Mouse (Mus musculus) embryonic facial prominence, embryonic 12.5 days (tissue): ENCODE data around the gene Rps3. TPM values are rescaled to one million over a fixed set of nuclear protein-coding genes. Genes with fewer than 3 reads are reported as not detected.
"Not testable (repeated sequence)": the region's sequence is repeated elsewhere in the genome, so short reads cannot be mapped to it uniquely, and the experiment has no call there.

Experiments
- ATAC-seq: fragments of 200-750 bp; cut with Nextera tagmentation; 2 replicates; pipeline ENCODE4 v1.8.0; 2017; ENCODE audit not compliant: insufficient number of reproducible peaks, insufficient read depth, low FRiP score, low TSS enrichment
- H3K27ac ChIP-seq: fragments of 300-500 bp; sonication (generic); 2 replicates; pipeline ENCODE4 v1.5.1; 2016; ENCODE audit warnings: mild to moderate bottlenecking
- H3K27me3 ChIP-seq: fragments of 300-500 bp; sonication (generic); 2 replicates; pipeline ENCODE4 v1.6.1; 2016; ENCODE audit warnings: mild to moderate bottlenecking, moderate library complexity
- H3K36me3 ChIP-seq: fragments of 300-500 bp; sonication (generic); 2 replicates; pipeline ENCODE4 v1.6.1; 2016; ENCODE audit warnings: mild to moderate bottlenecking
- H3K4me1 ChIP-seq: fragments of 300-500 bp; sonication (generic); 2 replicates; pipeline ENCODE4 v1.6.1; 2016
- H3K4me2 ChIP-seq: fragments of 300-500 bp; sonication (generic); replicated peaks from 2 replicates; pipeline ENCODE4 v1.6.1; 2016; ENCODE audit warnings: mild to moderate bottlenecking, moderate library complexity
- H3K4me3 ChIP-seq: fragments of 300-500 bp; sonication (generic); 2 replicates; pipeline ENCODE4 v1.5.1; 2016; ENCODE audit warnings: mild to moderate bottlenecking
- H3K9ac ChIP-seq: fragments of 300-500 bp; sonication (generic); 2 replicates; pipeline ENCODE4 v1.6.1; 2016; ENCODE audit warnings: mild to moderate bottlenecking, moderate library complexity
- H3K9me3 ChIP-seq: fragments of 300-500 bp; sonication (generic); 2 replicates; pipeline ENCODE4 v1.6.1; 2016; ENCODE audit warnings: mild to moderate bottlenecking, moderate library complexity
- WGBS: fragments of 180-500 bp; shearing (Covaris S2); methylation state at CpG from one replicate; pipeline ENCODE4 v1.1.7; 2016; 5-methylcytosine and 5-hydroxymethylcytosine counted together
- polyA plus RNA-seq: library from polyadenylated mRNA; unstranded; fragments of >200 nt; fragmentation: Nextera tagmentation; extraction: Ambion mirVana; gene quantifications from 2 replicates; pipeline ENCODE4 v1.2.1, GENCODE M21; 2016

Rps3 gene
- polyA plus RNA-seq, 1 experiment from 2014 or later, result 695 TPM

DNA sequence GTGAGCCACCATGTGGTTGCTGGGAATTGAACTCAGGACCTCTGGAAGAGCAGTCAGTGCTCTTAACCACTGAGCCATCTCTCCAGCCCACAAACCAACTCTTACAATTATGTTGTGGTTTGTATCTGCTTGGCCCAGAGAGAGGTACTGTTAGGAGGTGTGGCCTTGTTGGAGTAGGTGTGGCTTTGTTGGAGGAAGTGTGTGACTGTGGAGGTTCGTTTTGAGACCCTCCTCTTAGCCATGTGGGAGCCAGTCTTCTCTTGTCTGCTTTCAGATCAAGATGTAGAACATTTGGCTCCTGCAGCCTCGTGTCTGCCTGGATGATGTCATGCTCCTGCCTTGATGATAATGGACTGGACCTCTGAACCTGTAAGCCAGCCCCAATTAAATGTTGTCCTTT lies 24.6 kb upstream of the Rps3 start:
- not testable (repeated sequence) for H3K4me2 ChIP-seq, H3K27me3 ChIP-seq, H3K27ac ChIP-seq, H3K9ac ChIP-seq, H3K4me1 ChIP-seq, H3K36me3 ChIP-seq, H3K4me3 ChIP-seq, H3K9me3 ChIP-seq, ATAC-seq
- 27% methylated on average over 2 of the region's 2 CpGs for WGBS

- no peaks in the 10 kb centered on the region for H3K4me1 ChIP-seq
- no peak overlapping the region for H3K4me2 ChIP-seq
- H3K27me3 ChIP-seq, result no peaks in the 10 kb centered on the region
- H3K9me3 ChIP-seq, result no peaks in the 10 kb centered on the region
- ATAC-seq, result no peak
- no peak overlapping the region for H3K4me3 ChIP-seq
- H3K36me3 ChIP-seq, result no peaks in the 10 kb centered on the region
- no peak overlapping the region for H3K9ac ChIP-seq
- no peak overlapping the region for H3K27ac ChIP-seq
These were observed 21.0 kb upstream of the Rps3 start for GRCm38 (mm10) chr7:99504556-99504955.

DNA sequence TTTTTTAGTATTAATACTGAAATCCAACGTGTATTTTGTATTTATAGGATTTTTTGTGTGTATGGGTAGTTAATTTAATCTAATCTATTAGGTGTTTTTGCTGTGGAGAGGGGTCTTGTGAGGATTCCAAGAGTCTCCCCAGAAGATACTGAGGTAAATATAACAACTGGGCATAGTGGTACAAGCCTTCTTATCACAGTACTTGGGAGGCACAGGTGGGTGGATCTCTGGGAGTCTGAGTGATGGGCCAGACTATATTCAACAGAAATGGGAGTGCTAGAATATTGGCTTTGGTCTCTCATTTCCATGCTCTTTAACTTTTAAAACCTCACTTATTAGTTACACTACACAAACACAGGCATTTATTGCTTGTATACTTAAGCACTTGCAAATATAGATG lies 17.6 kb upstream of the Rps3 start:
- Histone ChIP-seq H3K36me3 (no peaks in the 10 kb centered on the region), H3K4me3 (no peak overlapping the region), H3K9ac (no peak overlapping the region), H3K9me3 (no peaks in the 10 kb centered on the region), H3K4me2 (no peak overlapping the region), H3K27ac (no peak overlapping the region), H3K27me3 (no peaks in the 10 kb centered on the region), H3K4me1 (no peaks in the 10 kb centered on the region)
- no peak for ATAC-seq
- WGBS, result 38% methylated on average over 1 of the region's 1 CpGs

- no peaks in the 10 kb centered on the region for H3K36me3 ChIP-seq
- H3K27ac ChIP-seq, result no peak overlapping the region
- WGBS, result 26% methylated on average over 5 of the region's 5 CpGs
- no peak for ATAC-seq
- no peaks in the 10 kb centered on the region for H3K9me3 ChIP-seq
- no peaks in the 10 kb centered on the region for H3K27me3 ChIP-seq
- no peak overlapping the region for H3K9ac ChIP-seq
- H3K4me1 ChIP-seq, result no peaks in the 10 kb centered on the region
- H3K4me3 ChIP-seq, result no peak overlapping the region
- no peak overlapping the region for H3K4me2 ChIP-seq
These were observed 17.1 kb upstream of the Rps3 start for GRCm38 (mm10) chr7:99500655-99501054.

DNA sequence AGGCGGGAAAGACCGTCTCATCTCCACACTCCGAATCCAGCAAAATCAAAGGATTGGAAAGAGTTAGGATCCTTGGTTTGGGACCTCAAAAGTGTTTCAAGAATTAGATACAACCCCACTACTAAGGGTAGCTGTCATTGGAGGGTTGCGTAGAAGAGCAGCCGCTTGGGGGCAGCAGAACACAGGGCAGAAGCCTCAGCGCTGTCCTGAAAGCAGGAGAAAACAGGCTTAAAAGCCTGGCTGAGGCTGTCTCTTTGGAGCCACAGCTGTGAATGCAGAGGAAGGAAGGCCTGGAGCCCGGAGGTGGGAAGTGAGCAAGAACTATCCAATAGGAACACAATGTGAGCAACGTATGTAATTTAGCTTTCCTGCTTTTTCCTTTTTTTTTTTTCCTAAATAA lies 16.7 kb upstream of the Rps3 start:
- Histone ChIP-seq H3K27me3 (no peaks in the 10 kb centered on the region), H3K4me2 (no peak overlapping the region), H3K9me3 (no peaks in the 10 kb centered on the region), H3K27ac (no peak overlapping the region), H3K4me3 (no peak overlapping the region), H3K36me3 (no peaks in the 10 kb centered on the region), H3K4me1 (no peaks in the 10 kb centered on the region), H3K9ac (no peak overlapping the region)
- 4% methylated on average over 8 of the region's 8 CpGs for WGBS
- no peak for ATAC-seq

GRCm38 (mm10) chr7:99499128-99499527 lies 15.6 kb upstream of the Rps3 start:
- no peak overlapping the region for H3K4me2 ChIP-seq
- no peaks in the 10 kb centered on the region for H3K36me3 ChIP-seq
- H3K4me1 ChIP-seq, result no peaks in the 10 kb centered on the region
- no peak overlapping the region for H3K27ac ChIP-seq
- no peak for ATAC-seq
- H3K4me3 ChIP-seq, result no peak overlapping the region
- 67% methylated on average over 1 of the region's 1 CpGs for WGBS
- H3K27me3 ChIP-seq, result no peaks in the 10 kb centered on the region
- no peak overlapping the region for H3K9ac ChIP-seq
- no peaks in the 10 kb centered on the region for H3K9me3 ChIP-seq

DNA sequence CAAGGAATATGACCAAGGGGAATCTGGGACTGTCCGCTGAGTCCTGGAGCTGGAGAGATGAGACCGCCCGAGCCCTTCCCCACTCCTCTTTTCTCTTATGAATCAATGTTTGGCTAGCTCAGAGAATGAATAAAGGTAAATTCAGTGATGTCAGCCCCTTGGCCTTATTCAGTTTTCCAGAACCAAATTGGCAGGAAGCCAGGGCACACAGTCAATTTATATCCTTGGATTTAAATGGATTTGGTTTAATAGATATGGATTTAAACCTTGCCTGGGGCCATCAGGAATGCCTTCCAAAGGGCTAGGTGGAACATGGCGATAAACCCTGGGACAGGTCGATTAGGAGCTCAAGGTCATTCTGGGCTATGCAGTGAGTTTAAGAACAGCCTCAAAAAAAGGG lies 6.2 kb upstream of the Rps3 start:
- ATAC-seq, result no peak
- Histone ChIP-seq H3K27me3 (no peaks in the 10 kb centered on the region), H3K9me3 (no peaks in the 10 kb centered on the region), H3K27ac (no peak overlapping the region), H3K36me3 (no peaks in the 10 kb centered on the region), H3K9ac (no peak overlapping the region), H3K4me1 (no peaks in the 10 kb centered on the region), H3K4me3 (no peak overlapping the region), H3K4me2 (no peak overlapping the region)
- 81% methylated on average over 5 of the region's 5 CpGs for WGBS

GRCm38 (mm10) chr7:99484679-99485078 lies 1.1 kb upstream of the Rps3 start:
- no peak for ATAC-seq
- 91% methylated on average over 1 of the region's 1 CpGs for WGBS

DNA sequence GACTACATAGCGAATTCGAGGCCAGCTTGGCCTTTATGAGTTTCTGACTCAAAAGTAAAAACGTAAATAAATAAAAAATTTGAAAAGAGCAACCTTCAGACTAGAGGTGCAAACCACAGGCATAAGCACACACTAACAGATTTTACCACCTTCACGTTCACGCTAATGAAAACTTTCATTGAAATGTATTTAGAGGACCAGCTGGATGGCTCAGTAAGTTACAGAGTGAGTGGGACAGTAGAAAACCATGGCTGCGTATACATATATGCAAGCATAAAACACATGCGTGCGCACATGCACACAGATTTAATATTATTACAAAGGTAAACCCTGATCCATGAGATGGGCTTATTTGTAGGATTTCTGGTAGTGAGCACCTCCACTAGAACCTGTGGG lies 384 bp upstream of the Rps3 start:
- Histone ChIP-seq H3K9ac (no peak overlapping the region), H3K27ac (no peak overlapping the region)
- WGBS, result 47% methylated on average over 8 of the region's 8 CpGs

More at GRCm38 (mm10) chr7:99484679-99485078, 1.1 kb upstream of the Rps3 start:
- H3K9ac ChIP-seq, result no peak overlapping the region
- H3K9me3 ChIP-seq, result no peaks in the 10 kb centered on the region
- H3K36me3 ChIP-seq, result peaks cover 27% of the 10 kb centered on the region
- H3K27ac ChIP-seq, result no peak overlapping the region
- H3K27me3 ChIP-seq, result no peaks in the 10 kb centered on the region
- no peak overlapping the region for H3K4me2 ChIP-seq
- H3K4me3 ChIP-seq, result no peak overlapping the region
- peaks cover 23% of the 10 kb centered on the region for H3K4me1 ChIP-seq

DNA sequence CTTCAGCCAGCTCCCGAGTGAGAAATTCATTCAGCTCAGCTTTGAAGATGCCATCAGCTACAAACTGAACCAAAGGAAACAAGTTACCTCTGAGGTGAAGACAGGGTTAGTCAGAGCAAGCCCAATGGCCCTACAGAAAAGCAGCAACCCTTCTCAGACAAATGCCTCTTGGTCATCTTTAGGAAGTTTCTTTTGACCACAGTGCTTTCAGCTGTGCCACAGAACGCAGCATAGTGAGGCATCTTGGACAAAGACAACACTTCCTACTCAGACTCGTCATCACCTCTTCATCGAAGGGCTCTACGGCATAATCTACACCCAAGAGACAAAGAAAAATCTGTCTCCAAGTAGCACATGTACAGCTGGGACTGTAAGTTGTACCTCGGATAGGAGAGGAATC lies 901 bp downstream of the Rps3 start:
- peak overlapping the region; percentile 72 for H3K27ac ChIP-seq
- no peaks in the 10 kb centered on the region for H3K27me3 ChIP-seq
- peaks cover 47% of the 10 kb centered on the region for H3K36me3 ChIP-seq
- ATAC-seq, result no peak
- H3K9ac ChIP-seq, result peak overlapping the region; percentile 85
- H3K4me3 ChIP-seq, result peak overlapping the region; percentile 72
- peak overlapping the region; percentile 80 for H3K4me2 ChIP-seq
- 3% methylated on average over 6 of the region's 6 CpGs for WGBS
- peaks cover 23% of the 10 kb centered on the region for H3K4me1 ChIP-seq
- H3K9me3 ChIP-seq, result no peaks in the 10 kb centered on the region

More for the DNA sequence above, 384 bp upstream of the Rps3 start:
- Histone ChIP-seq H3K4me3 (peak overlapping the region; percentile 72), H3K27me3 (no peaks in the 10 kb centered on the region), H3K4me1 (peaks cover 23% of the 10 kb centered on the region), H3K4me2 (peak overlapping the region; percentile 41), H3K9me3 (no peaks in the 10 kb centered on the region), H3K36me3 (peaks cover 34% of the 10 kb centered on the region)
- ATAC-seq, result no peak

- Histone ChIP-seq H3K4me1 (peaks cover 21% of the 10 kb centered on the region), H3K36me3 (peaks cover 83% of the 10 kb centered on the region), H3K4me3 (no peak overlapping the region), H3K4me2 (no peak overlapping the region), H3K9ac (no peak overlapping the region), H3K27ac (no peak overlapping the region), H3K9me3 (no peaks in the 10 kb centered on the region), H3K27me3 (no peaks in the 10 kb centered on the region)
- 93% methylated on average over 5 of the region's 5 CpGs for WGBS
- no peak for ATAC-seq
These were observed 6.3 kb downstream of the Rps3 start for GRCm38 (mm10) chr7:99477235-99477634.

GRCm38 (mm10) chr7:99476558-99477114 lies 6.9 kb downstream of the Rps3 start:
- Histone ChIP-seq H3K4me1 (peaks cover 15% of the 10 kb centered on the region), H3K4me3 (no peak overlapping the region), H3K27ac (no peak overlapping the region), H3K4me2 (no peak overlapping the region), H3K36me3 (peaks cover 77% of the 10 kb centered on the region), H3K9me3 (no peaks in the 10 kb centered on the region), H3K27me3 (no peaks in the 10 kb centered on the region), H3K9ac (no peak overlapping the region)
- ATAC-seq, result no peak
- WGBS, result 44% methylated on average over 3 of the region's 3 CpGs

GRCm38 (mm10) chr7:99475562-99475911 lies 8.0 kb downstream of the Rps3 start:
- Histone ChIP-seq H3K4me2 (no peak overlapping the region), H3K9ac (no peak overlapping the region), H3K9me3 (no peaks in the 10 kb centered on the region), H3K27me3 (no peaks in the 10 kb centered on the region), H3K4me1 (peaks cover 4% of the 10 kb centered on the region; the same call in 1 of the 2 replicates), H3K36me3 (peaks cover 66% of the 10 kb centered on the region), H3K27ac (no peak overlapping the region), H3K4me3 (no peak overlapping the region)
- ATAC-seq, result no peak
- WGBS, result 87% methylated on average over 2 of the region's 2 CpGs
